Mouse (Mus musculus) kidney, embryonic 14.5 days (tissue): ENCODE data around the gene Il27ra. TPM values are rescaled to one million over a fixed set of nuclear protein-coding genes. Genes with fewer than 3 reads are reported as not detected.

Experiments used
- ATAC-seq: fragments of 200-750 bp; cut with Nextera tagmentation; 2 replicates; pipeline ENCODE4 v1.8.0; 2017; ENCODE audit warnings: moderate number of reproducible peaks, mild to moderate bottlenecking, moderate TSS enrichment, moderate library complexity; ENCODE audit not compliant: low FRiP score, low TSS enrichment
- H3K27ac ChIP-seq: fragments of 300-500 bp; sonication (generic); 2 replicates; pipeline ENCODE4 v1.5.1; 2014; ENCODE audit warnings: low read depth, mild to moderate bottlenecking, low read length, moderate library complexity, mixed read lengths
- H3K27me3 ChIP-seq: fragments of 300-500 bp; sonication (generic); 2 replicates; pipeline ENCODE4 v1.6.1; 2014; ENCODE audit warnings: mild to moderate bottlenecking, low read length; ENCODE audit not compliant: control insufficient read depth, insufficient read depth
- H3K36me3 ChIP-seq: fragments of 300-500 bp; sonication (generic); 2 replicates; pipeline ENCODE4 v1.6.1; 2014; ENCODE audit warnings: low read length, mixed read lengths; ENCODE audit not compliant: control insufficient read depth, insufficient read depth
- H3K4me1 ChIP-seq: fragments of 300-500 bp; sonication (generic); 2 replicates; pipeline ENCODE4 v1.6.1; 2014; ENCODE audit warnings: low read length, mixed read lengths; ENCODE audit not compliant: control insufficient read depth, insufficient read depth
- H3K4me2 ChIP-seq: fragments of 300-500 bp; sonication (generic); replicated peaks from 2 replicates; pipeline ENCODE4 v1.6.1; 2014; ENCODE audit warnings: low read depth, mild to moderate bottlenecking, low read length
- H3K4me3 ChIP-seq: fragments of 300-500 bp; sonication (generic); 2 replicates; pipeline ENCODE4 v1.5.1; 2014; ENCODE audit warnings: mild to moderate bottlenecking, low read length
- H3K9ac ChIP-seq: fragments of 300-500 bp; sonication (generic); 2 replicates; pipeline ENCODE4 v1.6.1; 2014; ENCODE audit warnings: low read depth, mild to moderate bottlenecking, low read length, moderate library complexity
- H3K9me3 ChIP-seq: fragments of 300-500 bp; sonication (generic); 2 replicates; pipeline ENCODE4 v1.6.1; 2016; ENCODE audit warnings: low read length; ENCODE audit not compliant: control insufficient read depth
- WGBS: fragments of 180-500 bp; shearing (Covaris S2); extraction: QIAGEN DNeasy Blood & Tissue Kit; methylation state at CpG from one replicate; pipeline ENCODE4 v1.1.7; 2014; 5-methylcytosine and 5-hydroxymethylcytosine counted together
- polyA plus RNA-seq: library from polyadenylated mRNA; unstranded; fragments of >200 nt; fragmentation: Nextera tagmentation; extraction: Ambion mirVana; gene quantifications from 2 replicates; pipeline ENCODE4 v1.2.1, GENCODE M21; 2014

Il27ra gene
- polyA plus RNA-seq, 1 experiment from 2014 or later = 1.4 TPM

DNA sequence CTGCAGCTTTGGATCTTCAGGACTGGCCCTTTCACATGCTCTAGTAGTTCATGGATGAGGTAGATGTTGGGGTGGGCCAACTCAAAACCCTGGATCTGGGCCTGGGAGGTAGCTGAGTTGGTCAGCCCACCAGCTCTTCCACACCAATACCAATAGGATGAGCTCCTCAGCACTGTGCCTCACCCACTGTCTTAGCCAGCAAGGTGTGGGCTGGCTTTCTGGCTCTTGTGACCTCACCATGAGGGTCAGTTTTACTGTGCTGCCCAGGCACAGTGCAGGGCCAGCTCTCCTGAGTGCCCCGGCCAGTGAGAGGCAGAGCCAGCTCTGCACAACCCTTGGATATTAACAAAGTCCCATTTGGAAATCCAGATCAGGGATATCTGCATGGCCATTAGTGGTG is 15.4 kb upstream of the Il27ra start:
- Histone ChIP-seq H3K9ac (no peak overlapping the region), H3K4me2 (no peak overlapping the region), H3K4me1 (no peaks in the 10 kb centered on the region), H3K27ac (no peak overlapping the region), H3K36me3 (no peaks in the 10 kb centered on the region), H3K9me3 (no peaks in the 10 kb centered on the region), H3K4me3 (no peak overlapping the region), H3K27me3 (no peaks in the 10 kb centered on the region)
- no peak for ATAC-seq
- 94% methylated on average over 1 of the region's 1 CpGs for WGBS

DNA sequence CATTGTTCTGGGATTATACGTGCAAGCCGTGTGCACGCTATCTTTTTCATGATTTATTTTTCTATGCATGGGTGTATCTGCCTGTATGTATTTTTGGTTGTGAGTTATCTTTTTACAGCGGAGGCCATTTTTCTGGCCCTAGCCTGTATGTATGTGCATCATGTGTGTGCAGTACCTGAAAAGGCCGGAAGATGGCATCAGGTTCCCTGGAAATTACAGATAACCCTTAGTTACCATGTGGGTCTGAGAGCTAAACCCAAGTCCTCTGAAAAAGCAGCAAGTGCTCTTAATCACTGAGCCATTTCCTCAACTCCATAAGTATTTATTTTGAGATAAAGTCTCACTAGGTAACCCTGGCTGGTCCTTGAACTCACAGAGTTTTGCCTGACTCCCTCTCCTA is 10.8 kb upstream of the Il27ra start:
- no peaks in the 10 kb centered on the region for H3K36me3 ChIP-seq
- H3K4me3 ChIP-seq = no peak overlapping the region
- WGBS = 94% methylated on average over 5 of the region's 5 CpGs
- no peak overlapping the region for H3K27ac ChIP-seq
- no peaks in the 10 kb centered on the region for H3K27me3 ChIP-seq
- H3K4me2 ChIP-seq = no peak overlapping the region
- no peaks in the 10 kb centered on the region for H3K4me1 ChIP-seq
- no peak for ATAC-seq
- no peaks in the 10 kb centered on the region for H3K9me3 ChIP-seq
- H3K9ac ChIP-seq = no peak overlapping the region

DNA sequence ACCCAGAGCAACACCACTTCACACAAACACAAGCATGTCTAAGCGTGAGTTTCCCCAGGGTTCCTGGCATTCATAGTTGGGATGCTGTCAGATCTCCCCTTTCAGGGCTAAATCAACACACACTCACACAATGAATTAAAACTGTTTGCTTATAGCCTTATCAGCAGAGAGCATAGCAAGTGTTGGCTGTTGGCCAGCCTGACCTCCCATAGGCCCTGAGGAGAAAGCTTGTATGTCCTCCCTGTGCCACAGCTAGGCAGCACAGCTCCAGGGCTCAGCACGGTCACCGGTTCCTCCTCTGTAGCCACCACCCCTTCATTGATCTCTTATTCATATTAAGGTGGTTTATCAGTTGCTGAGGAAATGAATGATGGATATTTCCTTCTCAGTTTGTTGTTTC is 10.4 kb upstream of the Il27ra start:
- Histone ChIP-seq H3K36me3 (no peaks in the 10 kb centered on the region), H3K27me3 (no peaks in the 10 kb centered on the region), H3K9ac (no peak overlapping the region), H3K4me2 (no peak overlapping the region), H3K9me3 (no peaks in the 10 kb centered on the region), H3K4me1 (no peaks in the 10 kb centered on the region), H3K27ac (no peak overlapping the region), H3K4me3 (no peak overlapping the region)
- WGBS = 67% methylated on average over 3 of the region's 3 CpGs
- ATAC-seq = no peak

DNA sequence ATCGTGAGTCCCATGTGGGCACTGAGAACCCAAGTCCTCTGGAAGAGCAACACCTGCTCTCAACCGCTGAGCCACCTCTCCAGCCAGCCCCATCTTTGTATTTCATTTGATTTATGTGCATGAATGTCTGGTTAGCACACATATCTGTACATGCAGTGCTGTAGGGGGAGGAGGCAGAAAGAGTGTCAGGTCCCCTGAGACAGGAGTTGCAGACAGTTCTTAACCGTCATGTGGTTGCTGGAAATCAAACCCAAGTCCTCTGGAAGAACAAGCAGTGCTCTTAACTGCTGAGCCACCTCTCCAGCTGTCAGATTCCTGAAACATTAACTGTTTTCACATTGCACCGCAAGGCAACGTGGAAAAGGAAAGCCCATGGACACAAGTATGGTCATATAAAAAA is 5.8 kb upstream of the Il27ra start:
- no peak for ATAC-seq
- 57% methylated on average over 5 of the region's 5 CpGs for WGBS
- H3K9me3 ChIP-seq = no peaks in the 10 kb centered on the region; the same call in 1 of the 2 replicates

DNA sequence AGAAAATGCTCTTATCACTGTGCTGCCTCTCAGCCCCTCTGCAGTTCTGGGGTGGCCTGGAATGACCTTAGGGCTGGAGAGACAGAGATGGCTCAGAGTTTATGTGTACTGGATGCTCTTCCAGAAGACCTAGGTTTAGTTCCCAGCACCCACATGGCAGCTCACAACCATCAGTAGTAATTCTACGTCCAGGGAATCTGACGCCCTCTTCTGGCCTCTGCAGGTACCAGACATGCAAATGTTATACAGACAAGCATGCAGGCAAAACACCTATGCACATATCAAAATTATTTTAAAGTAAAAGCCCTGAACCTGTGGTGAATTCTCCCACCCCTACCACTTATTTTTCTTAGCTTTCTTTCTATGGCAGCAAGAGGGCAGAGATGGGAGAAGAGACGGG is 4.1 kb upstream of the Il27ra start:
- no peak overlapping the region for H3K4me3 ChIP-seq
- no peaks in the 10 kb centered on the region for H3K36me3 ChIP-seq
- no peak overlapping the region for H3K27ac ChIP-seq
- H3K9me3 ChIP-seq = no peaks in the 10 kb centered on the region; the same call in 1 of the 2 replicates
- H3K27me3 ChIP-seq = peaks cover 35% of the 10 kb centered on the region
- 78% methylated on average over 3 of the region's 3 CpGs for WGBS
- H3K4me1 ChIP-seq = peaks cover 11% of the 10 kb centered on the region; the same call in 1 of the 2 replicates
- no peak overlapping the region for H3K9ac ChIP-seq
- H3K4me2 ChIP-seq = no peak overlapping the region
- ATAC-seq = no peak

More for the DNA sequence above, 5.8 kb upstream of the Il27ra start:
- Histone ChIP-seq H3K4me1 (peaks cover 3% of the 10 kb centered on the region; the same call in 1 of the 2 replicates), H3K4me2 (no peak overlapping the region), H3K36me3 (no peaks in the 10 kb centered on the region), H3K4me3 (no peak overlapping the region), H3K27me3 (peaks cover 24% of the 10 kb centered on the region), H3K27ac (no peak overlapping the region), H3K9ac (no peak overlapping the region)

DNA sequence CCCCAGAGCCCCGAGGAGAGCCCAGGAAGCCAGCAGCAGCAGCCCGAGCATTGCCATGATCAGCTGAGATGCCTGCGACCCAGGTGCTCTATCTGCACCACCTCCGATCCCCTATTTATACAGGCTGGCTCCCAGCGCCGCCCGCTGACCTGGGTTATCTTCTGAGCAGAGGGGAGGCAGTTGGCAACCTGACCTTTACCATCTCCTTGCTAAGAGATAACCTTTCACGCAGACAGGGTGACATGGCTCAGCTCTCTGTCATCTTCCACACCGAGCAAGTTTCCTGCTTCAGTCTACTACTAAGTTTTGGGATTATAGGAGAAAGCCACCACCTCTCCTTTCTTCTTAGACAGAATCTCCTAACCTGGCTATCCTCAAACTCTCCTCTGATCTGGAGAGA is 2.5 kb upstream of the Il27ra start, which contains the start of gene Rln3:
Gene Rln3 (minus strand): TSS at position 101 of the 400 bp plus-strand sequence.
- no peak within 1 kb of the TSS for H3K27ac ChIP-seq
- peak within 1 kb of the TSS; percentile 1; the same call in 1 of the 2 replicates for H3K4me3 ChIP-seq
- no peak within 1 kb of the TSS for H3K9ac ChIP-seq
- peaks cover 11% of the 10 kb centered on the region; the same call in 1 of the 2 replicates for H3K4me1 ChIP-seq
- peaks cover 35% of the 10 kb centered on the region for H3K27me3 ChIP-seq
- no peaks in the 10 kb centered on the region; the same call in 1 of the 2 replicates for H3K9me3 ChIP-seq
- H3K4me2 ChIP-seq = peak within 1 kb of the TSS; percentile 17
- no peaks in the 10 kb centered on the region for H3K36me3 ChIP-seq
- no peak for ATAC-seq
- WGBS = 4% methylated on average over 9 of the region's 9 CpGs

DNA sequence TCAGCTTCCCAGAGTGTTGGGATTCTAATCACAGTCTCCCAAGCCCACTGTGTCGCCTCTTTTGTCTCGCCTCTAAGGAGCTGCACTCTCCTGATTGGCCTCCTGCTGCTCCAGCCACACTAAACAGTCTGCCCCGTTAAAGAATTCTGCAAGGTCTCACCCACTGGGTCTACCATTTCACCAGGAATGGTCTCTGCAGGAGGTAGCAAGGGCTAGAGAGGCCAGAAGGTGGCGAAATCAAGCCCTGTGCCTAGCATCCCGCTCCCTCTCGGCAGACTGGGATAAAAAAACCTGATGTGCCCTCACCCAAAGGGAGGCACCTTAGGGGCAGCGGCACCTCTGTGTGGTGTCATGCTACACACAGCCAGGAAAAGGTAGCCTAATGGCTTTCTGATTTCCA is 1.7 kb upstream of the Il27ra start:
- Histone ChIP-seq H3K4me3 (no peak overlapping the region), H3K4me2 (peak overlapping the region; percentile 17; the same call in 1 of the 2 replicates)

DNA sequence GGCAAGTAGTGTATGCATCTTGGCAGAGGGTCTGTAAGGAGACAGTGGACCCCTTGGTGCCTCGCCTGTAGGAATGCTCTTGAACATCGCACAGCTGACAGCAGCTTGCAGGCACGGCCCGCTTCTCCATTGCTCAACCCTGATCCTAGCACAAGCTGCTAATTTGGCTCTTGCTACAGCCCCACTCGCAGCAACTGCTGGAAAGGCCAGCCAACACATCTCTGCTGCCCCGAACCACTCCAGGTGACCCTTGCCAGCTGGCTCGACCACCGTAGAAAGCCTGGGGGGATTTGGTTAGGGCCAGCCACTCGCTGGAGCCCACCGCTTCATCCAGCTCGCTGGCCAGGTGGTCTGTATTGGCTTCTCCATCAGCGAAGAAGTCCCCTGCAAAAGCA is 556 bp upstream of the Il27ra start:
- ATAC-seq = no peak
- H3K4me1 ChIP-seq = peaks cover 11% of the 10 kb centered on the region; the same call in 1 of the 2 replicates
- no peak overlapping the region for H3K9ac ChIP-seq
- no peaks in the 10 kb centered on the region; the same call in 1 of the 2 replicates for H3K9me3 ChIP-seq
- no peak overlapping the region for H3K27ac ChIP-seq
- peaks cover 35% of the 10 kb centered on the region for H3K27me3 ChIP-seq
- no peaks in the 10 kb centered on the region for H3K36me3 ChIP-seq
- WGBS = 40% methylated on average over 12 of the region's 12 CpGs
- peak overlapping the region; percentile 39; the same call in 1 of the 2 replicates for H3K4me3 ChIP-seq
- H3K4me2 ChIP-seq = peak overlapping the region; percentile 79; the same call in 1 of the 2 replicates

More for the DNA sequence above, 1.7 kb upstream of the Il27ra start:
- WGBS = 7% methylated on average over 7 of the region's 7 CpGs
- H3K9ac ChIP-seq = no peak overlapping the region
- ATAC-seq = no peak
- H3K9me3 ChIP-seq = no peaks in the 10 kb centered on the region; the same call in 1 of the 2 replicates
- no peaks in the 10 kb centered on the region for H3K36me3 ChIP-seq
- peaks cover 11% of the 10 kb centered on the region; the same call in 1 of the 2 replicates for H3K4me1 ChIP-seq
- H3K27me3 ChIP-seq = peaks cover 35% of the 10 kb centered on the region
- H3K27ac ChIP-seq = no peak overlapping the region

DNA sequence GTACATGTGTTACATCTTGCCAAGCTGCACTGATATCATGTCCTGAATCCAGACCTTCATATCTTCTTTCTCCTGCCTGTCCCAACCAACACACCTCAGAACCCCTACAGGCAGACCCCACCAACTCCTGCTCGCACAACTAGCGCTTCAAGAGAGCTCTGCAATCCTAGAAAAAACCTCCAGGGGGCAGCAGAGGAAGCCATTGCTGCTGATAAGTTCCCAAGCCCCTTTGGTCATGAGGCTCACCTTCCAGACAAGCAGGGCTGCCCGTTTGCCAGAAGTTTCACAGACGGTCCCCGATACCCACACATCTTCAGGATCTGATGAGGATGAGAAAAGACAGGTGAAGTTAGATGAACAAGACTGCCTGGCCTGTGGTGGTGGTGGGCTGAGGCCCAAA is 3.3 kb downstream of the Il27ra start:
- H3K36me3 ChIP-seq = no peaks in the 10 kb centered on the region
- H3K4me2 ChIP-seq = no peak overlapping the region
- no peak; the same call in 1 of the 2 replicates for ATAC-seq
- H3K9me3 ChIP-seq = no peaks in the 10 kb centered on the region
- peaks cover 21% of the 10 kb centered on the region for H3K27me3 ChIP-seq
- H3K27ac ChIP-seq = no peak overlapping the region
- H3K4me1 ChIP-seq = 0 out of 2 replicates have a peak, but pooled peaks cover 7% of the 10 kb centered on the region
- no peak overlapping the region for H3K9ac ChIP-seq
- 5% methylated on average over 5 of the region's 5 CpGs for WGBS
- H3K4me3 ChIP-seq = no peak overlapping the region
